Mouse (Mus musculus): ENCODE measurements around the gene Fam189b. TPM values are rescaled to one million over a fixed set of nuclear protein-coding genes. Genes with fewer than 3 reads are reported as not detected.

Gene Fam189b
- total and polyA plus RNA-seq, 3 experiments: 3.9 to 18.0 (median 5.1) TPM

DNA sequence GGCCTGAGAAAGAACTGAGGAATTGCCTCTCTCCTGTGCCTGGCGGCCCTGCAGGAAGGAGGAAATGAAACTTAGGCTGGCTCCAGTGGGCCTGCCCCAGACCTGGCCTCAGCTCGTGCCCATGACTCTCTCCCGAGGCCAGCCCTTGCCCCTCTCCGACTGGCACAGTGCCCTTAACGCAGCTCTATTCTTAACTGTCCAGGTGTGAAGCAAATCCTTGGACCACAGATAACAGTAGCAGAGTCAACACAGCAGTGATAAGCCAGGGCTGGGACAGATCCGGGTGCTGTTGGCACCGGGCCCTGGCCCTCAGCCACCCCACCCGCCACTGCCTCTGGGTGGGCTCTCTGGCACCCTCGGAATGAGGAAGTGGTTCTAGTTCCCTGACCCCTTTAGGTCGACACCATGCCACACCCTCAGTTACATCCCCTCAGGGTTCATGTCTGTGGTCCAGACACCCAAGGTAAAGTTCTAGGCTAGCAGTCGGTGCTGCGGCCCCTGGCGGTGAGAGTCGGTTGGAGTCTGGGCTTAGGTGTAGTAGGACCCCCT lies 50.7 kb downstream of the Fam189b start:
- intact Hi-C loops (cut with DNase I): no loop called here
- Histone ChIP-seq H3K9ac (ENCODE audit: low read depth, low read length) (no peak overlapping the region), H3K4me3 (no peak overlapping the region), H3K36me3 (ENCODE audit: control insufficient read depth, insufficient read depth, low read length) (no peaks in the 10 kb centered on the region), H3K4me1 (ENCODE audit: control insufficient read depth, insufficient read depth, low read length) (0 out of 2 replicates have a peak, but pooled peaks cover 1% of the 10 kb centered on the region), H3K27me3 (ENCODE audit: control insufficient read depth, insufficient read depth, low read length) (no peaks in the 10 kb centered on the region), H3K79me2 (replicated peaks; ENCODE audit: control insufficient read depth, insufficient read depth, low read length) (no peaks in the 10 kb centered on the region), H3K27ac (no peak overlapping the region)
- TF ChIP-seq CTCF (IDR thresholded peaks at IDR 0.05) (no peak), POLR2A (IDR thresholded peaks at IDR 0.05; ENCODE audit: insufficient read depth, low read depth, low read length) (no peak), EP300 (IDR thresholded peaks at IDR 0.05; ENCODE audit: insufficient read depth, low read depth, low read length) (no peak)
- 42% methylated on average over 14 of the region's 14 CpGs for WGBS
- DNase-seq: peak in 1 of 2 experiments; percentile 56

DNA sequence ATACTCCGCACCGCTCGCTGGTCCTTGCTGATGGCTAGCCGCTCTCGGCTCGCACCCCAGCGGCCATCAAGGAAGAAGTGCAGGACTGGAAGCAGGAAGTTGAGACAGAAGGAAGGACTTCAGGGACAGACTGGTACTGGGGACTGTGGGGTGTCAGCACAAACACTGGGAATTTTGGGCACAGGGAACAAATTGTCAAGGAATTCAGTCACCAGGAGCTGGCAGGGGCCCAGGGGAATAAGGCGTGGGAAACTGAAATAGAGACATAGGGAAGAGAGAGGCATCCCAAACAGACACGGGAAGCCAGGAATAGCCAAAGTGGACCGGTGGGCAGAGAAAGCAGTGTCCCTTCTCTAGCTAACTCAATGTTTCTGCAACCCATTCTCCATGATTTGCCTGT lies 53.6 kb downstream of the Fam189b start:
- H3K4me1 ChIP-seq (ENCODE audit: control insufficient read depth, insufficient read depth, low read length): 0 out of 2 replicates have a peak, but pooled peaks cover 1% of the 10 kb centered on the region
- H3K79me2 ChIP-seq (replicated peaks; ENCODE audit: control insufficient read depth, insufficient read depth, low read length): no peaks in the 10 kb centered on the region
- no peak for TF ChIP-seq CTCF (IDR thresholded peaks at IDR 0.05)
- TF ChIP-seq EP300 (IDR thresholded peaks at IDR 0.05; ENCODE audit: insufficient read depth, low read depth, low read length): no peak
- no peak for TF ChIP-seq POLR2A (IDR thresholded peaks at IDR 0.05; ENCODE audit: insufficient read depth, low read depth, low read length)
- no peak for DNase-seq
- no peaks in the 10 kb centered on the region for H3K27me3 ChIP-seq (ENCODE audit: control insufficient read depth, insufficient read depth, low read length)
- no peak overlapping the region for H3K4me3 ChIP-seq
- H3K36me3 ChIP-seq (ENCODE audit: control insufficient read depth, insufficient read depth, low read length): no peaks in the 10 kb centered on the region
- WGBS: 80% methylated on average over 10 of the region's 10 CpGs
- H3K27ac ChIP-seq: no peak overlapping the region
- intact Hi-C loops (cut with DNase I): no loop called here
- no peak overlapping the region for H3K9ac ChIP-seq (ENCODE audit: low read depth, low read length)

DNA sequence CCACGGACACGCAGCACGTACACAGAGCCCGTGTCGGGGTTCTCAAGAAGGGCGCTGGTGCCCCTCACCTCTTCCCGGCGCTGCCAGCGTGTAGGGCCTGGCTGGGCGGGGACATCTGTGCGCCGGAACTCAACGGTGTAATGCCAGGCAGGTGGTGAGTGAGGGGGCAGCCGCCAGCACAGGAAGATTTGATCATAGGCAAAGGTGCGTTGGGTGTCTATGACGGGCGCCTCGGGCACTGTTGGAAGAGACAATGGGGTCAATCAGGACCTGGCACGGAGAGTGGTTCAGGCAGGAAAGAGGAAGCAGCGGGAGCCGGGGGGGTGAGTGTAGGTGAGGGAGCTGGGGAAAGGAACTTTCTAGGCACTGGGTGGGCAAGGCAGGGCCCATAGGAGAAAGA lies 54.7 kb downstream of the Fam189b start:
- Histone ChIP-seq H3K4me3 (no peak overlapping the region), H3K79me2 (replicated peaks; ENCODE audit: control insufficient read depth, insufficient read depth, low read length) (no peaks in the 10 kb centered on the region), H3K27ac (no peak overlapping the region), H3K9ac (ENCODE audit: low read depth, low read length) (no peak overlapping the region), H3K27me3 (ENCODE audit: control insufficient read depth, insufficient read depth, low read length) (no peaks in the 10 kb centered on the region), H3K36me3 (ENCODE audit: control insufficient read depth, insufficient read depth, low read length) (no peaks in the 10 kb centered on the region), H3K4me1 (ENCODE audit: control insufficient read depth, insufficient read depth, low read length) (0 out of 2 replicates have a peak, but pooled peaks cover 1% of the 10 kb centered on the region)
- no peak for DNase-seq
- TF ChIP-seq EP300 (IDR thresholded peaks at IDR 0.05; ENCODE audit: insufficient read depth, low read depth, low read length) (no peak), CTCF (IDR thresholded peaks at IDR 0.05) (no peak), POLR2A (IDR thresholded peaks at IDR 0.05; ENCODE audit: insufficient read depth, low read depth, low read length) (no peak)
- intact Hi-C loops (cut with DNase I): no loop called here
- 83% methylated on average over 21 of the region's 21 CpGs for WGBS

DNA sequence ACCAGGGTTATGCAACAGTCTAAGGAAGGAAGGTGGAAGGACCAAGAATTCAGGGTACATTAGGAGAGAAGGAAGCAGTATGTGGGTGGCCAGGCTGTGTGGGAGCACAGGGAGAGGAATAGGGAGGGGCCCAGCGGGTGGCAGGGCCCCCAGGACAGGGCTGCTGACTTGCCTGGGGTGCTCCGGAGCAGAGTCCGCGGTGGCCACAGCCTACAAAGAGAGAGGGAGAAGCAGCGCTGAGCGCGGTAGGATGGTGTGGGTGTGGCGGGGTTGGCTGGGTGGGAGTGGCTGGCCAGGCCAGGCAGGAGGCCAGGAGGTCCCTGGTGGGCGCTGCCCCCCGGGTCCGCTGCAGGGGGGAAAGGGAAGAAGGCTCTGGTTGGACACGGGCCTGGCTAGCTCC lies 55.6 kb downstream of the Fam189b start:
- TF ChIP-seq POLR2A (IDR thresholded peaks at IDR 0.05; ENCODE audit: insufficient read depth, low read depth, low read length): no peak
- no peak for TF ChIP-seq EP300 (IDR thresholded peaks at IDR 0.05; ENCODE audit: insufficient read depth, low read depth, low read length)
- no peak for TF ChIP-seq CTCF (IDR thresholded peaks at IDR 0.05)

More for the DNA sequence above, 55.6 kb downstream of the Fam189b start:
- H3K4me1 ChIP-seq (ENCODE audit: control insufficient read depth, insufficient read depth, low read length): no peaks in the 10 kb centered on the region
- DNase-seq: no peak
- no peak overlapping the region for H3K27ac ChIP-seq
- no peaks in the 10 kb centered on the region for H3K27me3 ChIP-seq (ENCODE audit: control insufficient read depth, insufficient read depth, low read length)
- H3K9ac ChIP-seq (ENCODE audit: low read depth, low read length): no peak overlapping the region
- intact Hi-C loops (cut with DNase I): no loop called here
- no peaks in the 10 kb centered on the region for H3K79me2 ChIP-seq (replicated peaks; ENCODE audit: control insufficient read depth, insufficient read depth, low read length)
- 54% methylated on average over 12 of the region's 12 CpGs for WGBS
- no peaks in the 10 kb centered on the region for H3K36me3 ChIP-seq (ENCODE audit: control insufficient read depth, insufficient read depth, low read length)
- no peak overlapping the region for H3K4me3 ChIP-seq

Small RNA genes lying within 50 kb of the gene (microRNA-seq; reads per million reads assigned to microRNA genes)
- gene Mir92b: 65.6 to 74.5 reads per million in 2 experiments

Other genes with a start within 250 kb of the Fam189b start
- 10 to 100 TPM; 36.4 to 41.1 TPM for gene Ash1l, start 232.5 kb upstream of the Fam189b start, total RNA-seq (2021)
- gene Ash1l, start 232.5 kb upstream of the Fam189b start, polyA plus RNA-seq (2012; rRNA removed): 6.9 and 14.0 TPM in 2 replicates
- gene Dap3, start 232.0 kb upstream of the Fam189b start, total RNA-seq (2021): 100 to 1,000 TPM; 134 to 153 TPM
- gene Dap3, start 232.0 kb upstream of the Fam189b start, polyA plus RNA-seq (2012; rRNA removed): 66.5 and 98.1 TPM in 2 replicates
- gene Rusc1, start 89.8 kb upstream of the Fam189b start, total RNA-seq (2021): 10 to 100 TPM; 26.4 to 30.9 TPM
- 38.8 and 50.4 TPM in 2 replicates for gene Rusc1, start 89.8 kb upstream of the Fam189b start, polyA plus RNA-seq (2012; rRNA removed)
- gene Gm43738, start 82.0 kb upstream of the Fam189b start, total RNA-seq (2021): not detected
- gene Gm43738, start 82.0 kb upstream of the Fam189b start, polyA plus RNA-seq (2012; rRNA removed): not detected in 2 replicates
- gene Fdps, start 81.2 kb upstream of the Fam189b start, total RNA-seq (2021): 10 to 100 TPM; 20.8 to 21.1 TPM
- gene Fdps, start 81.2 kb upstream of the Fam189b start, polyA plus RNA-seq (2012; rRNA removed): 22.5 and 29.6 TPM in 2 replicates
- gene Pklr, start 47.0 kb upstream of the Fam189b start, total RNA-seq (2021): not detected
- gene Pklr, start 47.0 kb upstream of the Fam189b start, polyA plus RNA-seq (2012; rRNA removed): 0.06 TPM in 1 of 2 replicates, not detected in the other
- gene Hcn3, start 22.9 kb upstream of the Fam189b start, total RNA-seq (2021): under 1 TPM in 1 of 2 experiments, not detected in 1; 0.25 TPM
- gene Hcn3, start 22.9 kb upstream of the Fam189b start, polyA plus RNA-seq (2012; rRNA removed): 0.26 and 0.29 TPM in 2 replicates
- gene Clk2, start 18.3 kb upstream of the Fam189b start, total RNA-seq (2021): 10 to 100 TPM; 15.4 to 18.9 TPM
- gene Clk2, start 18.3 kb upstream of the Fam189b start, polyA plus RNA-seq (2012; rRNA removed): 26.5 and 40.4 TPM in 2 replicates
- gene Scamp3, start 5.7 kb upstream of the Fam189b start, total RNA-seq (2021): 10 to 100 TPM; 44.5 to 54.7 TPM
- gene Scamp3, start 5.7 kb upstream of the Fam189b start, polyA plus RNA-seq (2012; rRNA removed): 96.7 and 108 TPM in 2 replicates
- 10 to 100 TPM; 19.9 to 20.4 TPM for gene Gba, start 19.8 kb downstream of the Fam189b start, total RNA-seq (2021)
- gene Gba, start 19.8 kb downstream of the Fam189b start, polyA plus RNA-seq (2012; rRNA removed): 26.3 and 39.2 TPM in 2 replicates
- gene Thbs3, start 32.0 kb downstream of the Fam189b start, total RNA-seq (2021): 1 to 10 TPM; 3.4 to 5.1 TPM
- 15.8 and 24.3 TPM in 2 replicates for gene Thbs3, start 32.0 kb downstream of the Fam189b start, polyA plus RNA-seq (2012; rRNA removed)
- gene Mtx1, start 43.9 kb downstream of the Fam189b start, total RNA-seq (2021): 10 to 100 TPM; 59.8 to 61.8 TPM
- gene Mtx1, start 43.9 kb downstream of the Fam189b start, polyA plus RNA-seq (2012; rRNA removed): 96.2 and 111 TPM in 2 replicates
- under 1 TPM; 0.39 to 0.47 TPM for gene Muc1, start 45.9 kb downstream of the Fam189b start, total RNA-seq (2021)
- 0.67 and 6.2 TPM in 2 replicates for gene Muc1, start 45.9 kb downstream of the Fam189b start, polyA plus RNA-seq (2012; rRNA removed)
- 10 to 100 TPM; 80.7 to 95.7 TPM for gene Krtcap2, start 62.8 kb downstream of the Fam189b start, total RNA-seq (2021)
- gene Krtcap2, start 62.8 kb downstream of the Fam189b start, polyA plus RNA-seq (2012; rRNA removed): 84.3 and 116 TPM in 2 replicates
- under 1 TPM; 0.39 to 0.96 TPM for gene Trim46, start 63.2 kb downstream of the Fam189b start, total RNA-seq (2021)
- gene Trim46, start 63.2 kb downstream of the Fam189b start, polyA plus RNA-seq (2012; rRNA removed): 1.4 and 1.9 TPM in 2 replicates
- gene Dpm3, start 76.2 kb downstream of the Fam189b start, total RNA-seq (2021): 10 to 100 TPM; 54.3 to 58.2 TPM
- 140 and 160 TPM in 2 replicates for gene Dpm3, start 76.2 kb downstream of the Fam189b start, polyA plus RNA-seq (2012; rRNA removed)
- gene Slc50a1, start 87.4 kb downstream of the Fam189b start, total RNA-seq (2021): 10 to 100 TPM; 17.3 to 23.3 TPM
- 105 and 111 TPM in 2 replicates for gene Slc50a1, start 87.4 kb downstream of the Fam189b start, polyA plus RNA-seq (2012; rRNA removed)
- 10 to 100 TPM; 22.6 to 28.4 TPM for gene Efna1, start 98.0 kb downstream of the Fam189b start, total RNA-seq (2021)
- gene Efna1, start 98.0 kb downstream of the Fam189b start, polyA plus RNA-seq (2012; rRNA removed): 39.6 and 44.4 TPM in 2 replicates
- not detected for gene Efna3, start 139.8 kb downstream of the Fam189b start, total RNA-seq (2021)
- gene Efna3, start 139.8 kb downstream of the Fam189b start, polyA plus RNA-seq (2012; rRNA removed): 0.09 TPM in 1 of 2 replicates, not detected in the other
- gene Efna4, start 154.9 kb downstream of the Fam189b start, total RNA-seq (2021): under 1 TPM; 0.21 to 0.36 TPM
- gene Efna4, start 154.9 kb downstream of the Fam189b start, polyA plus RNA-seq (2012; rRNA removed): 0.64 and 0.86 TPM in 2 replicates
- gene Adam15, start 166.9 kb downstream of the Fam189b start, total RNA-seq (2021): 10 to 100 TPM; 56.8 to 59.2 TPM
- gene Adam15, start 166.9 kb downstream of the Fam189b start, polyA plus RNA-seq (2012; rRNA removed): 95.6 and 95.7 TPM in 2 replicates
- gene Dcst2, start 178.8 kb downstream of the Fam189b start, total RNA-seq (2021): not detected
- 0.09 and 0.35 TPM in 2 replicates for gene Dcst2, start 178.8 kb downstream of the Fam189b start, polyA plus RNA-seq (2012; rRNA removed)
- gene Dcst1, start 182.1 kb downstream of the Fam189b start, total RNA-seq (2021): not detected
- 0.18 and 0.23 TPM in 2 replicates for gene Dcst1, start 182.1 kb downstream of the Fam189b start, polyA plus RNA-seq (2012; rRNA removed)
- 10 to 100 TPM; 20.5 to 23.4 TPM for gene Zbtb7b, start 211.6 kb downstream of the Fam189b start, total RNA-seq (2021)
- 21.5 and 21.9 TPM in 2 replicates for gene Zbtb7b, start 211.6 kb downstream of the Fam189b start, polyA plus RNA-seq (2012; rRNA removed)
- not detected for gene Lenep, start 219.7 kb downstream of the Fam189b start, total RNA-seq (2021)
- gene Lenep, start 219.7 kb downstream of the Fam189b start, polyA plus RNA-seq (2012; rRNA removed): 2.1 and 5.4 TPM in 2 replicates
- 10 to 100 TPM; 56.1 to 59.7 TPM for gene Flad1, start 228.7 kb downstream of the Fam189b start, total RNA-seq (2021)
- 81.3 and 89.8 TPM in 2 replicates for gene Flad1, start 228.7 kb downstream of the Fam189b start, polyA plus RNA-seq (2012; rRNA removed)
- gene Cks1b, start 235.2 kb downstream of the Fam189b start, total RNA-seq (2021): 1 to 10 TPM; 3.3 to 3.5 TPM
- gene Cks1b, start 235.2 kb downstream of the Fam189b start, polyA plus RNA-seq (2012; rRNA removed): 9.0 and 10.7 TPM in 2 replicates
- gene Shc1, start 235.3 kb downstream of the Fam189b start, total RNA-seq (2021): 10 to 100 TPM; 31.6 to 32.0 TPM
- gene Shc1, start 235.3 kb downstream of the Fam189b start, polyA plus RNA-seq (2012; rRNA removed): 32.4 and 50.5 TPM in 2 replicates
- 10 to 100 TPM; 12.5 to 15.3 TPM for gene Pygo2, start 247.1 kb downstream of the Fam189b start, total RNA-seq (2021)
- gene Pygo2, start 247.1 kb downstream of the Fam189b start, polyA plus RNA-seq (2012; rRNA removed): 14.4 and 17.3 TPM in 2 replicates